Mouse (Mus musculus) adrenal gland (tissue): ENCODE measurements around the gene Plxna1.

Experiments used
- intact Hi-C: fragments of 180-260 bp; cut with DNase I; formaldehyde crosslinking; loops from one replicate; pipeline ENCODE4 v1.15.1; 2025

The Plxna1 gene

GRCm38 (mm10) chr6:89333964-89334702 lies 28.3 kb downstream of the Plxna1 start:
- intact Hi-C loops, result no loop called here

GRCm38 (mm10) chr6:89330957-89331356 lies 31.5 kb downstream of the Plxna1 start:
- intact Hi-C loops, result no loop called here

- intact Hi-C loops, result no loop called here
Measured at GRCm38 (mm10) chr6:89328634-89329033, 33.8 kb downstream of the Plxna1 start.

GRCm38 (mm10) chr6:89327746-89328491 lies 34.5 kb downstream of the Plxna1 start:
- intact Hi-C loops, result no loop called here

- intact Hi-C loops, result no loop called here
Measured at GRCm38 (mm10) chr6:89324842-89325241, 37.6 kb downstream of the Plxna1 start.

- intact Hi-C loops, result no loop called here
Measured at GRCm38 (mm10) chr6:89315263-89315662, 47.2 kb downstream of the Plxna1 start.

- intact Hi-C loops, result no loop called here
Measured at GRCm38 (mm10) chr6:89311518-89311917, 50.9 kb downstream of the Plxna1 start.

GRCm38 (mm10) chr6:89310236-89310635 lies 52.2 kb downstream of the Plxna1 start:
- intact Hi-C loops, result no loop called here

GRCm38 (mm10) chr6:89308213-89308973 lies 54.0 kb downstream of the Plxna1 start:
- intact Hi-C loops, result no loop called here

GRCm38 (mm10) chr6:89304375-89305058 lies 57.9 kb downstream of the Plxna1 start:
- intact Hi-C loops, result no loop called here

GRCm38 (mm10) chr6:89299818-89300217 lies 62.6 kb downstream of the Plxna1 start:
- intact Hi-C loops, result no loop called here

GRCm38 (mm10) chr6:89296909-89297695 lies 65.3 kb downstream of the Plxna1 start:
- intact Hi-C loops, result no loop called here

- intact Hi-C loops, result no loop called here
Measured at GRCm38 (mm10) chr6:89296001-89296709, 66.3 kb downstream of the Plxna1 start.

GRCm38 (mm10) chr6:89294621-89295020 lies 67.8 kb downstream of the Plxna1 start:
- intact Hi-C loops, result no loop called here

GRCm38 (mm10) chr6:89291494-89291893 lies 70.9 kb downstream of the Plxna1 start:
- intact Hi-C loops, result no loop called here

GRCm38 (mm10) chr6:89288156-89288555 lies 74.3 kb downstream of the Plxna1 start:
- intact Hi-C loops, result no loop called here

GRCm38 (mm10) chr6:89286700-89287428 lies 75.6 kb downstream of the Plxna1 start:
- intact Hi-C loops, result no loop called here

GRCm38 (mm10) chr6:89286286-89286655 lies 76.1 kb downstream of the Plxna1 start:
- intact Hi-C loops, result no loop called here

- intact Hi-C loops, result no loop called here
Measured at GRCm38 (mm10) chr6:89285561-89286285, 76.7 kb downstream of the Plxna1 start.
